19 mouse cellular contexts compared by ENCODE assay signal in the genomic region with DNA sequence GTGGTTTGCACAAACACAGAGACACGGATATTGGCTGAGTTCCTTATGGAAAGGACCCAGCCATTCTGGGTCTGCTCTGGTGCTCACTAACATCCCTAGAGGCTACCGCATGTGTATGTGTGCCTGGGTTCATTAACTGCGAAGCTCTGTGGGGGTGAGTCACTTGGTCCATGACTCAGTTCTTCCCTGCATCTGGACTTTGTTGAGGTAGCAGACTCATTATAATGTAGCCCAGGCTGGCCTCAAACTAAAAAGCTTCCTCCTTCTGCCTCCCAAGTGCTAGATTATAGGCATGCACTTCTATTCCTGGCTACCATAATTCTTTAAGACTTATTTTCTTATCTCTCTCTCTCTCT. TPM values are rescaled to one million over a fixed set of nuclear protein-coding genes. Genes with fewer than 3 reads are reported as not detected.
"Had no signal": no experiment of that assay in that cellular context is flagged by ENCODE, and none has a peak within 500 bp of the region (broad histone marks: within the 10 kb centered on the region; RNA-seq: fewer than 3 reads in every experiment).

No protein-coding gene starts in this region.

- H3K27ac ChIP-seq: kidney, postnatal 0 days; left cerebral cortex, adult 2 months; limb, embryonic 10.5 days; liver, embryonic 15.5 days; midbrain, embryonic 10.5 days; neural tube, embryonic 15.5 days had no signal

- H3K4me3 ChIP-seq: left cerebral cortex, adult 2 months; limb, embryonic 10.5 days; liver, embryonic 15.5 days; midbrain, embryonic 10.5 days; myocyte; neural tube, embryonic 15.5 days had no signal

- H3K27me3 ChIP-seq: liver, embryonic 15.5 days; neural tube, embryonic 15.5 days had no signal

- ATAC-seq: lung, postnatal 0 days had no signal

- H3K36me3 ChIP-seq: limb, embryonic 10.5 days; liver, embryonic 15.5 days; midbrain, embryonic 10.5 days; neural tube, embryonic 15.5 days had no signal

- H3K4me2 ChIP-seq: liver, embryonic 11.5 days; liver, embryonic 15.5 days; neural tube, embryonic 15.5 days had no signal

- H3K9ac ChIP-seq: liver, embryonic 15.5 days; neural tube, embryonic 15.5 days had no signal

- H3K9me3 ChIP-seq: limb, embryonic 10.5 days; liver, embryonic 15.5 days; midbrain, embryonic 10.5 days; neural tube, embryonic 15.5 days had no signal

- DNase-seq: kidney, adult 9 months; kidney, postnatal 4 days; lung, adult 2 months; lung, postnatal 4 days; midbrain, embryonic 14.5 days; thymus, postnatal 36 days had no signal

- H3K4me1 ChIP-seq: liver, embryonic 15.5 days; midbrain, embryonic 10.5 days; neural tube, embryonic 15.5 days had no signal

RNA-seq across cellular contexts. Expression of a gene that starts 50.7 kb away (rescaled TPM):
- total RNA-seq: layer of hippocampus, adult 8-10 months; layer of hippocampus, postnatal 25 days; left cerebral cortex, adult 2 months; left cerebral cortex, postnatal 14 days; megakaryocyte, adult 5-6 weeks had no signal
- polyA plus RNA-seq: liver, embryonic 15.5 days had no signal
